In the genomic region with DNA sequence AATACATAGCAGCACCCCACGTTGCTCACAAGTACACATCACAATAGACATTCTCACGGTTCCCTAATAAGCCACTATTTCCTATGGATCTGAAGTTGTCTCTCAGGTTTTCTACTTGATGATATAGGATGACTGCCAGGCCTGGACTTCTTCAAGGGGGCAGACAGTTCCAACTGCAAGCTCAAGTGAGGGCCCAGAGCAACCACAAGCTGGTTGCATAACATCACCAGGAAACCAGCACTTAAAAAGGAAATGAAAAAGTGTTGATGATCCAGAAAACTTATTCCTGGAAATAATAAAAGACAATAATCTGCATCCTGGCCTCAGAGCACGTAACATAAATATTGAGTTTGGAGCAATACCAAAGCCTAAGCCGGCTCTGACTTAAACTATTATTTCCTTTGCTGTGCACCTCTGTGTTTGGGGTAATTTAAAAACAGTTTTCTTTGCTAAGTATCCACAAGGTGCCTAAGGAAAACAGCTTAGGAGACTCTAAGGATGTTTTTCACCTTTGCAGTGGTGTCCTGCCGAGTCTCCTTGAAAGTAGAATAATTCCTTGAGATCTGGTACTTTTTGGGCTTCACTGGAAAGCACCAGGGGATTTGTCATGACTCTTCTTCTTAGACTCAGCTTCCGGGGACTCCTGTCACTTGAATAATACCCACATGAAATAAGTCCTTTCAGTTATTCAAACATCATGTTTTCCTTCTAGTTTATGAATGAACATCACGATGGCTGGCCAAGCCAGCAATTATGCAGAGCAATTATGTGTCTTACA, we compare ENCODE assay signal across 22 mouse cellular contexts.
DNase-seq lines count a peak whose midpoint lies in the region; ATAC-seq lines count a peak whose summit lies in the region.
"Had no signal": no experiment of that assay in that cellular context is flagged by ENCODE, and none has a peak within 500 bp of the region (broad histone marks: within the 10 kb centered on the region; RNA-seq: fewer than 3 reads in every experiment).

No protein-coding gene starts in this region.

- H3K4me1 ChIP-seq in heart, embryonic 12.5 days (replicated peaks): no peaks in the 10 kb centered on the region
- H3K4me1 ChIP-seq: forebrain, embryonic 12.5 days; limb, embryonic 12.5 days; neural tube, embryonic 12.5 days had no signal

- peaks cover 7% of the 10 kb centered on the region; the same call in 1 of the 2 replicates for H3K9me3 ChIP-seq in heart, embryonic 12.5 days (replicated peaks)
- H3K9me3 ChIP-seq: forebrain, embryonic 12.5 days; limb, embryonic 12.5 days; liver, embryonic 12.5 days; neural tube, embryonic 12.5 days had no signal

- 64% methylated on average over 7 of the region's 7 CpGs for WGBS in heart, embryonic 12.5 days
- WGBS in macrophage (ENCODE audit: missing documents): 36% methylated on average over 7 of the region's 7 CpGs

- H3K36me3 ChIP-seq in heart, embryonic 12.5 days: no peaks in the 10 kb centered on the region
- no peaks in the 10 kb centered on the region for H3K36me3 ChIP-seq in macrophage (ENCODE audit: inconsistent target)
- H3K36me3 ChIP-seq: forebrain, embryonic 12.5 days; limb, embryonic 12.5 days; liver, embryonic 12.5 days; neural tube, embryonic 12.5 days had no signal

- no peaks in the 10 kb centered on the region for H3K79me2 ChIP-seq in macrophage (ENCODE audit: inconsistent target)

- intact Hi-C loops in heart, postnatal 10 days (cut with DNase I): no loop called here

- no peak overlapping the region for H3K4me3 ChIP-seq in heart, embryonic 12.5 days
- H3K4me3 ChIP-seq in macrophage (ENCODE audit: inconsistent target): no peak overlapping the region
- H3K4me3 ChIP-seq: forebrain, embryonic 12.5 days; gastrocnemius, adult 2 months; limb, embryonic 12.5 days; liver, embryonic 12.5 days; neural tube, embryonic 12.5 days had no signal

- DNase-seq in heart, postnatal 10 days: no peak
- DNase-seq in 416B (ENCODE audit: low read depth) (peak; percentile 73), NIH3T3 (ENCODE audit: low read depth) (peak; percentile 63)
- no peak for DNase-seq in cerebellum, adult 8-10 months
- DNase-seq in neural tube, embryonic 10.5 days (ENCODE audit: extremely low spot score, low spot score): no peak
- DNase-seq: adrenal gland, postnatal 10 days; cerebellum, postnatal 14 days; gastrocnemius, adult 2 months; heart, postnatal 14 days; lung, embryonic 14.5 days; spleen, adult 18-20 months; thymus, postnatal 36 days had no signal

- no peaks in the 10 kb centered on the region for H3K27me3 ChIP-seq in heart, embryonic 12.5 days (replicated peaks)
- H3K27me3 ChIP-seq: forebrain, embryonic 12.5 days; limb, embryonic 12.5 days; liver, embryonic 12.5 days; neural tube, embryonic 12.5 days; Patski had no signal

- H3K27ac ChIP-seq in heart, embryonic 12.5 days (ENCODE audit: poor library complexity, severe bottlenecking): no peak overlapping the region
- peak overlapping the region; percentile 12; the same call in 1 of the 2 replicates for H3K27ac ChIP-seq in macrophage
- H3K27ac ChIP-seq: forebrain, embryonic 12.5 days; gastrocnemius, adult 2 months; hindbrain, embryonic 14.5 days; kidney, postnatal 0 days; limb, embryonic 12.5 days; liver, embryonic 12.5 days; neural tube, embryonic 12.5 days had no signal

- H3K9ac ChIP-seq in heart, embryonic 12.5 days: no peak overlapping the region
- H3K9ac ChIP-seq: forebrain, embryonic 12.5 days; hindbrain, embryonic 14.5 days; limb, embryonic 12.5 days; liver, embryonic 12.5 days; lung, embryonic 14.5 days; neural tube, embryonic 12.5 days had no signal

- ATAC-seq in heart, embryonic 12.5 days (ENCODE audit: insufficient number of reproducible peaks, low FRiP score): peak; percentile 48; the same call in 1 of the 2 replicates
- ATAC-seq: intestine, postnatal 0 days; liver, embryonic 12.5 days; Patski had no signal

- H3K4me2 ChIP-seq in heart, embryonic 12.5 days: no peak overlapping the region
- H3K4me2 ChIP-seq: forebrain, embryonic 12.5 days; hindbrain, embryonic 14.5 days; limb, embryonic 12.5 days; liver, embryonic 12.5 days; lung, embryonic 14.5 days; neural tube, embryonic 12.5 days had no signal

Comparison
In these comparisons a context has a peak if more than half of its experiments do, and no peak if none do; other contexts are left out.
1. DNase-seq: peak in 416B (single experiment) and NIH3T3 (single experiment); none in heart, postnatal 10 days (0 of 2), cerebellum, adult 8-10 months (single experiment) and neural tube, embryonic 10.5 days (single experiment).